Mouse (Mus musculus): ENCODE measurements around the gene Gm32742.

DNA sequence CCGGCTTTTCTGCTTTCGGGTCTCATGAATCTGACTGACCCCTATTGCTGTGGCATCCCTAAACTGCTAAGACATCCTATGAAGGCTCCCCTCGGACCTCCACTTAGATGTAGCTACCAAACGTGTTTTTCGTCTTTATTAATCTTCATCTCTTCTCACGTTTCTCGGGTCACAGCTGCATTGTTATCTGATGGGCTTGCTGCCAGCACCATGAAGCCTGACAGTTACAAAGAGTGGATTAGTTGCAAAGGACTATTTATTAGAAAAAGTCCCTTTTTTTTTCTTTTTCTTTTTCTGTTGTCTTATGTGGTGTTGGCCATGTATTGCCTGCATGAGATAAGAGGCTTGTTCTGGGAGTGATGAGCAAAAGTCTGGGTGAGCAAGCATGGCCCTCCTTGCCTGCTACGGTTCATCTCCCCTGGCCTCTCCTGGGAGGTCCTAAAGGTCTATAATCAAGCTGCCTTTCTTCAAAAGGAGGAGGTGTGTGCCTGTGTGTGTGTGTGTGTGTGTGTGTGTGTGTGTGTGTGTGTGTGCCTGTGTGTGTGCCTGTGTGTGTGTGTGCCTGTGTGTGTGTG is 9.7 kb upstream of the Gm32742 start:
- TF ChIP-seq CTCF (IDR thresholded peaks at IDR 0.05; ENCODE audit: control insufficient read depth, insufficient read depth, insufficient read length) (no peak), USF1 (IDR thresholded peaks at IDR 0.05; ENCODE audit: low read depth) (no peak), MYOG (IDR thresholded peaks at IDR 0.05; ENCODE audit: control insufficient read depth, extremely low read depth, insufficient read length) (no peak), MAX (IDR thresholded peaks at IDR 0.05) (no peak), MYOD1 (IDR thresholded peaks at IDR 0.05; ENCODE audit: control insufficient read depth, insufficient read length, low read depth) (no peak)
